Mouse (Mus musculus) left cerebral cortex, adult 2 months (tissue): ENCODE measurements at regions not wholly inside any gene's neighbourhood (a gene's known extent, or its start where the extent isn't known, plus 50 kb on each side); places are given as distances from the start of the nearest gene placed in this dataset.

Source experiments
- DNase-seq, 2 experiments: peaks; one replicate each; pipeline ENCODE4 v3.0.0; 2021 to 2022; ENCODE audit warnings: low spot score in 2 of 2, mixed read lengths in 1 of 2; ENCODE audit errors: extremely low spot score in 1 of 2
- H3K27ac ChIP-seq: fragments of 200-600 bp; 2 replicates; pipeline ENCODE4 v1.8.1; 2022
- H3K4me3 ChIP-seq: fragments of 200-600 bp; 2 replicates; pipeline ENCODE4 v1.8.1; 2022
- CTCF ChIP-seq: fragments of 200-600 bp; IDR thresholded peaks from 2 replicates; pipeline ENCODE4 v1.8.1; 2022; ENCODE audit warnings: antibody characterized with exemption, mild to moderate bottlenecking, moderate library complexity
- intact Hi-C: fragments of 180-260 bp; cut with DNase I; formaldehyde crosslinking; loops from one replicate; pipeline ENCODE4 v1.15.1; 2025

GRCm38 (mm10) chr6:16551131-16551530 is 347.1 kb downstream of the Tfec start:
- H3K27ac ChIP-seq = no peak overlapping the region
- DNase-seq = no peak
- H3K4me3 ChIP-seq = peak overlapping the region; percentile 29
- TF ChIP-seq CTCF = no peak
- intact Hi-C loops = no loop called here

GRCm38 (mm10) chr6:16550445-16550844 is 347.8 kb downstream of the Tfec start:
- Histone ChIP-seq H3K4me3 (peak overlapping the region; percentile 29), H3K27ac (no peak overlapping the region)
- peak; percentile 13; the same call in 1 of the 2 replicates for TF ChIP-seq CTCF
- intact Hi-C loops = no loop called here
- DNase-seq = peak; percentile 22 to 26

GRCm38 (mm10) chr6:16514054-16514453 is 384.2 kb downstream of the Tfec start:
- no peak for TF ChIP-seq CTCF
- DNase-seq = no peak
- Histone ChIP-seq H3K27ac (no peak overlapping the region), H3K4me3 (no peak overlapping the region)
- intact Hi-C loops = no loop called here

- no peak overlapping the region for H3K27ac ChIP-seq
- no peak for DNase-seq
- TF ChIP-seq CTCF = no peak
- H3K4me3 ChIP-seq = no peak overlapping the region
- intact Hi-C loops = no loop called here
Measured at GRCm38 (mm10) chr6:16513541-16513940, 384.7 kb downstream of the Tfec start.

- no peak for TF ChIP-seq CTCF
Measured at GRCm38 (mm10) chr6:16503836-16504235, 394.4 kb downstream of the Tfec start.

GRCm38 (mm10) chr6:16487015-16487630 is 411.1 kb downstream of the Tfec start:
- no peak for TF ChIP-seq CTCF
- H3K4me3 ChIP-seq = no peak overlapping the region
- intact Hi-C loops = loop anchor here (1.0 kb wide), 1 partner anchor 86 kb away; no protein-coding TSS in a partner anchor
- H3K27ac ChIP-seq = no peak overlapping the region
- peak; percentile 6 to 39 for DNase-seq

More at GRCm38 (mm10) chr6:16503836-16504235, 394.4 kb downstream of the Tfec start:
- Histone ChIP-seq H3K27ac (no peak overlapping the region), H3K4me3 (no peak overlapping the region)
- DNase-seq = no peak
- intact Hi-C loops = no loop called here

- TF ChIP-seq CTCF = no peak
- no peak overlapping the region for H3K4me3 ChIP-seq
- H3K27ac ChIP-seq = no peak overlapping the region
- intact Hi-C loops = no loop called here
- DNase-seq = no peak
Measured at GRCm38 (mm10) chr6:16483295-16483694, 414.9 kb downstream of the Tfec start.

- no peak for DNase-seq
- H3K27ac ChIP-seq = no peak overlapping the region
- intact Hi-C loops = no loop called here
- no peak for TF ChIP-seq CTCF
- no peak overlapping the region for H3K4me3 ChIP-seq
Measured at GRCm38 (mm10) chr6:16468693-16469375, 429.4 kb downstream of the Tfec start.

- intact Hi-C loops = no loop called here
- no peak overlapping the region for H3K27ac ChIP-seq
- H3K4me3 ChIP-seq = no peak overlapping the region
- no peak for TF ChIP-seq CTCF
- DNase-seq = no peak
Measured at GRCm38 (mm10) chr6:16458279-16458678, 440.0 kb downstream of the Tfec start.
